Mouse (Mus musculus) kidney, postnatal 14 days (tissue): ENCODE measurements around the gene Gm5134.
"Not testable (repeated sequence)": the region's sequence is repeated elsewhere in the genome, so short reads cannot be mapped to it uniquely, and the experiment has no call there.

Source experiments
- DNase-seq: peaks from one replicate; pipeline ENCODE4 v3.0.0; 2022; ENCODE audit warnings: mixed read lengths

Gm5134 gene

DNA sequence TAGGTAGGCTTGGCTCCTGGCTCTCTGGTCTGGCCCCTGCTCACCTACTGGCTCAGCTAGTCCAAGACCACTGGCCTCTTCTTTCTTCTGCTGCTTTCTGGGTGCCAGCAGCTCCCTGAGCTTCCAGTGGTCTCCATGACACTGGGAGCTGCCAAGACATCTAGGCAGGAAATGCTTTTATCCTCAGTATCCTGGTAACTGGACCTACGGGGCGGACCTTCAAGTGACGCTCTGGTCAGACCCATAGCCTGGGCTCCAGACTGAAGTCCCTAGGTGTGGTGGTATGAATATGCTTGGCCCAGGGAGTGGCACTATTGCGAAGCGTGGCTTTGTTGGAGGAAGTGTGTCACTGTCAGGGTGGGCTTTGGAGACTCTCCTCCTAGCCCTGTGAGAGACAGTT is 13.8 kb upstream of the Gm5134 start, which contains the start of gene Gm867:
TSS of gene Gm867 (minus strand) at position 153 of the 400 bp plus-strand sequence.
- peak; percentile 35 for DNase-seq

DNA sequence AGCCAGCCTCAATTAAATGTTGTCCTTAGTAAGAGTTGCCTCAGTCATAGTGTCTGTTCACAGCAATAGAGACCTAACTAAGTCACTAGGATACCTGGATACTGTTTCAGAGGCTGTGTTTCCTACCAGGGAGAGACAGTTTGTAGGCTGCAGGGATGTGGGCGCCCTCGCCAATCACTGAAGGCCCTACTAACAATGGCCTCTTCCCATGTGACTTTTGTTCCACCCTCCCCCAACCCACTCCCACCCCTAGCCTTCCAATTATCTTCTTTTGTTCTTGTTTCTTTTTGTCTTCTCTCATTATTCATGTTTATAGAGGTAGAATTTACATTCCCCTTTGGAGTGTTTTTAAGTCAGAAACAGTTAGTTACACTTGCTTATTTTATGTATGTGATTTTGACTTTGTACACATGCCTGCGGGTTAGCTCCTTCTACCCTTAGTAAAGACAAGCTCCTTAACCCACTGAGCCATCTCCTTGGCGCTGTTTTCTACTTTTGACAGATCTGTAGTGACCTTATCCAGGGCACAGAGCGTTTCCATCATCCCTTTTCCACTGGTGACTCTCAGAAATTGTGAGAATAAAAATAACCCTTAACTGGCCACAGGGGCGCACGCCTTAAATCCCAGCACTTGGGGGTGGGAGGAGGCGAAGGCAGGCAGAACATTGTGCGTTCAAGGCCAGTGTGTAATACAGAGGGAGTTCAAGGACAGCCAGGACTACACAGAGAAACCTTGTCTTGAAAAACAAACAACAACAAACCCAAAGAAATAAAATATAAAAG is 13.1 kb upstream of the Gm5134 start:
- DNase-seq, result no peak

DNA sequence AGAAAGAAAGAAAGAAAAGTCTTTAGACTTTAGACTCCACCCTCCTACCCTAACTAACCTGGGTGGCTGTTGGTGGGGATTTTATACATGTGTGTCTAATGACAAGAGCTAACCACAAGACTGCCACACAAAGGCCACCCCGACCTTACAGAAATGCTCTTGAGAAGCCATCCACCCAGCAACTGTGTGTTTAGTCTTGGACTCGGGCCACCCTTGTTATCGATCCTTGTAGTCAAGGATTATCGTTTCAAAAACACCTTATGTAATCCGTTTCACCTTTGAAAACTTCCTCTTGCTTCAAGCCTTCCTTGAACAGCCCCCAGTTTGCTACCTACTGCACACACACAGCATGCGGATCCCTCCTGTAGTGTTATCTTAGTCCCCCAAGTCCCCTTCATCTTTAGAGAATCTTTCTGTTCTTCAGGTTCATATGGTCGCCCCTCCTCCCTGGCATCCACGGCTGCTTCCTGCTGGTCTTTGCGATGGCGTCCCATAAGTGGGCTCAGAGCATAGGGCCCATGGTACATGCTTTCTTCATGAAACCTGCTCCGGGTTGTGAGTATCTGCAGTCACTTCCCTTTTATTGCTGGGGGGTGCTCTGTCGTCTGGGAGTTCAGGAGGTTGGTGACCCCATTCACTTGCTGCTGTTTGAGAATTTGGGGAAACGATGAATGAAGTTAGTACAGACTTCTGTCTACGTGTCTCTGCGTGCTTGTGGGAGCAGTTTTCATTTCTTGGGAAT is 11.4 kb upstream of the Gm5134 start, which contains the start of gene Vpreb3:
TSS of gene Vpreb3 (plus strand) at position 322 of the 742 bp plus-strand sequence.
- no peak for DNase-seq

DNA sequence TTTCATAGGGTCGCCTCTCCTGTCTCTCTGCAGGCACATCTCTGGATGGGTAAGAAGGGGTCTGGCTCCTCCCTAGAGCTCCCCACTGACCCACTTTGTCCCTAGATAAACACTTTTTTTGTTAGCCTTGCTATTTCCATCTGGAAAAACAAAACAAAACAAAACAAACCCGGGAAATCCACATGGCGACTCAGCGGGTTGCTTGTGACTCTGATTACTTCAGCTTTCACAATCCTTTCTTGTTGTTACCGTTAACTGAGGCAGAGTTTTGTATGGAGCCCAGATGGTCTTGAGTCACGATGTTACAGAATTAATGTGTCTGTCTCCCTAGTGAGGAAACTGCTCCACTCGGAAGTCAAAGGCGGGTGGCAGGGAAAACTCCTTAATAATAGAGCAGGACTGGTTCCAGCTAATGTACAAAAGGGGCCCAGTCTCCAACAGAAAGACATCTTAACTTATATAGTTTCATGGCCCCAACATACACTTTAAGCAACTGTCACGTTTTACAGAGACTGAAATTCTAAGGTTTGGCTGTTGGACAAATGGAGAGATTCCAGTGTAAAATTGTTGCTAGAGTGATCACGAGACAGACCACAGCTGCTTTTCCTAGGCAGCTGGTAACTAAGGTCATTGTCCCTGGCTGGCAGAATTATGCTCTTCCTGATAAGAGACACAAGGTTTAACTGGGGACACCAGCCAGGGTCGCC is 10.1 kb upstream of the Gm5134 start:
- peak; percentile 62 for DNase-seq

DNA sequence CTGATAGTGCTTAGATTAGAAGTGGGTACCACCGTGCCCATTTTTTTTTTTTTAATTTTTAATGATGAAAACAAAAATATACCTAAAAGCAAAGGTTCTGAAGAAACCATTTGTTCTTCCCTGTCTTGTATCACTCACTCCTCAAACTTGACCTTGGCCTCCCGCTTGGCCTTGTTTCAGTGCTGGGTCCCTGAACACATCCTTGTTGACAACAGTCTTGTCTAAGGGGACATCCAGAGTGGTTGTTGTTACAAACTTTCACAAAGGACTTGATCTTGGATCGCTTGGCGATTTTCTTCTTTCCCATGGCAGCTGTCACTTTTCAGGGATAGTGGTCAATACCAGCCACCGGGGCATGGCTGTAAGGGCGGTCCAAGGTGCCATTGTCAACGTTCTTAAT is 9.1 kb upstream of the Gm5134 start:
- DNase-seq, result no peak

DNA sequence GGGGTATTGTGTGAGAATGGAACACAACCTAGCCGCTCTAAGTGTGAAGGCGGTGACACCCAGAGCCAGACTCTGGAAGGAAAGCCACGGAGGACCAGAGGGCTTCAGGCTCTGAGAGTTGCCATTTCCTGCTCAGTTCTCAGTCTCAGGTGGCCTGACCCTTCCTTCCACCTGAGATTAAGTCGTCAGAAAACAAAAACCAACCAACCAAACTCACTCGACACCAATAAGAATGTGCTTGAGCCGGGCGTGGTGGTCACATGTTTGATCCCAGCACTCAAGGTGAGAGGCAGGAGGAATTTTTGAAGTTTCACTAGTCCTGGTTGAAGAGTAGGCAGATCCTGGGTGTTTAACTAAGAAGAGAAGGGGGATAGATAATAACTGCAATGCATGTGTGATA is 8.4 kb upstream of the Gm5134 start:
- DNase-seq, result no peak

DNA sequence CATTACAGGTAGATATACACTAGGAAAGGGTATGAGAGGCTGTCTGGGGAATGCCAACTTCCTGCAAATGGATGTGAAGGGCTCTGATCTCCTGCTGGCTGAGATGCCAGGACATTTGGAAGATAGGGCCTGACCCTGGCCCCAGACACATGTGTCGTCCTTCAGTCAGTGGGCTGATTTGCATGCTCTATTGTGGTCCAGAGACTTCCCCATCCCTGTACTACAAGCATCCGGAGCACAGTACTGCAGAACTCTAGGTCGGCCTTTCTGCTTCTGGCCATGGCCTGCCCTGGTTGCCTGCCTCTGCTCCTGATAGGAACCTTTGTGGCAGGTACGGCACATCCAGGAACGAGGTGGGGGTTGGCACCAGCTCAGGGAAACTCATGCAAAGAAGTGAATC is 6.2 kb upstream of the Gm5134 start:
- DNase-seq, result no peak

DNA sequence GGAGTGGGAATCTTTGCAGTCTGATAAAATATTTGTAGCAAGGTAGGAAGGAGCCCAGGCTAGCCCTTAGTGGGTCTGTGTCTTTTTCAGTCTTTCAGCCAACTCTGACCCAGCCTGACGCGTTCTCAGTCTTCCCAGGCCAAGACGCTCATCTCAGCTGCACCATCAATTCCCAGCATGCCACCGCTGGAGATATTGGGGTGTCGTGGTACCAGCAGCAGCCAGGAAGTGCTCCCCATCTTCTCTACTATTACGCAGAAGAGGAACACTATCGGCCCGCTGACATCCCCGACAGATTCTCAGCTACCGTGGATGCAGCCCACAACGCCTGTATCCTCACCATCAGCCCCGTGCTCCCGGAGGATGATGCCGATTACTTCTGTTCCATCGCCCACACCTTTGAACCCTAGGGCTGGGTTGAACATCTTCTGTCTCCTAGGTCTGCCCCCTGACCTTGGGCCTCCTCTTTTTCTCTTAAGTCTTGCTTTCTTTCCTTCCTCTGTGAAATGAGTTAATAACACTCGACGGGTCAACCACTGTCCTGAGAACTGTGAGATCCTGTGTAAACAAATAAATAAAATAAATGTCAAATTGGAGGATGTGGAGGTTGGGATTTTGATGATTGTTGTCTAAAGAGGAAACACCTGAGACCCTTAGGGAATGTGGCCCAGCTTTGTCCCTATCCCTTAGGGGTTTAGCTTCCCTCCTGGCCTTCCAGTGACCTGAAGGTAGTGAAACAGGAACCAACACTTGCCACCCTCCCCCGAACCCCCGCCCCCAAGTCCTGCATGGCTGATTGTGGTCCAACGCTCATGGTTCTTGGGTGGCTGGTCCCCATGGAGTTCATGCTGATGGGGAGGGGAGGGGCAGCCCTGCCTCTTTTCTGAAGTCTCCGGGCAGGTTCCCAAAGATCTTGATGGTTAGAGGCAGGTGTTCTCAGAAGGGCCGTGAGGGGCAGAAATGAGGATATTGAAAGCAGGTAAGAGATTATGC is 5.0 kb upstream of the Gm5134 start:
- DNase-seq, result peak; percentile 33

DNA sequence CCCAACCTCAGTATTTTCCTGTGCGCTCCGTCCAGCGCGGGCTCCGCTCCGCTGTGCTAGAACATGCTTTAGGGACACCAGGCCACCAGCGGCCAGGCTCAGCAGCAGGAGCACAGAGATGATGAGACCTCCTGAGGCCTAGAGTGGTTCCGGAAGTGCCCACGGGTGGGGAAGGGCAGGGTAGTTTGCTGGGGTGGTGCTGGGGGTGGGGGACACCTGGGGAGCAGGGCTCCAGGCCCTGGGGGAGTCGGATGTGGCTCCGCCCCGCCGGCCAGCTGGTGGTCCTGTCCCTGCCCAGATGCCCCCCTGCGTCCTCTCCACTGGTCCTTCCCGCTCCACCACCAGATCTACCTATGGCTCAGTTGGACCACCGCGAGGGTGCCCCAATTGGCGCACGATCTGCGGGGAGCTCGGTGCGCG is 3.5 kb upstream of the Gm5134 start:
- peak; percentile 58 for DNase-seq

DNA sequence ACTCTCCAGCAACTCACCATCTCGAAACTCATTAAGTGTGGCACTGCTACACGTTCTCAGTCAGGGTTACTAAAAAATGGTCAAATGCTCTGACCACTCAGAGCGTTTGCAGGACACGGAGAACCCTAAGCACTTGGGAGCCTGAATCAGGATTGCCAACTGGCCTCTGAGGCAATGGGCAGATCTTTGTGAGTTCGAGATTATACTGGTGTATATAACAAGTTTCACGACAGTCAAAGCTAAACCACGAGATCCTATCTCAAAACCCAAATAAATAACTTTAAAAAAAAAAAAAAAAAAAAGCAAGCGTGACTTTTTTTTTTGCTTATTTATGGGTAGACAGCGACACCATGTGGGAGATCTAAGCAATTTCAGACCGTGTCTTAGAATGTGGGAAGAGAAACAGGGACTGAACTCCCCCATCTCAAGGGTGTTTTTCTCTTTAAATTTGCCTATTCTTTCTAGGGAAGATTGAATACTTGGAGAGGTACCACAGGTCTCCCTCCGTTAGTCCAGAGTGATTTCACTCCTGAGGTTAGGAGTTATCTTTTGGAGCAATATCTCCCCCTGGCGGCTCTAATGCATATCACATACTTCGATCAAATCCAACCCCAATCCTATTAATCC is 2.8 kb upstream of the Gm5134 start:
- peak; percentile 58 for DNase-seq

DNA sequence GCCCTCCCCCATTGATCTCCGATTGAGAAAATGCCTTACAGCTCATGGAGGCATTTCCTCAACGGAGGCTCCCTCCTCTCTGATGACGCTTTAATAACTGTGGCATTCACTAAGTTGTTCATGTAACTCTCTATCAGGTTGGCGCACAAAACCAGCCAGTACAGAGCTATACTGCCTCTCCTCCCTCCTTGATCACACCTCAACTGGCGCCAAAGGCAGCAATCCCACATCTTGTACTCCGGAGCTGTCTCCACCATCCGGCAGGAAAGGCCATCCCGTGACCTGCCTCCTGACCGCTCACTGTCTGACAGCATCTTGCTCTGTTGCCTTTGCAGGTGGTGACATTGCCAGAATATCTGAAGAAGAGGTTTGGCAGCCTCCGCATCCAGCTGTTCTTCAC is 19.5 kb downstream of the Gm5134 start:
- no peak for DNase-seq

DNA sequence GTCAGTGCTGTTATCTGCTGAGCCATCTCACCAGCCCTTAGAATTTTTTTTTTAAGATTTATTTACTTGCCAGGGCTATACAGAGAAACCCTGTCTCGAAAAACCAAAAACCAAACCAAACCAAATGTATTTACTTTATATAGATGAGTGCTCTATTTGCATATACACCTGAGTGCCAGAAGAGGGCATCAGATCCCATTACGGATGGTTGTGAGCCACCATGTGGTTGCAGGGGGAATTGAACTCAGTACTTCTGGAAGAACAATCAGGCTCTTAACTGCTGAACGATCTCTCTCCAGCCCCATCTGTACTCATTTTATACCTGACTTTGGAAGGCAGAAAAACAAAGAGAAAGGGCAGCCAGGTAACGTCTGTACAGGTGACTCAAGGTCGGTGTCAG is 20.9 kb downstream of the Gm5134 start:
- peak; percentile 8 for DNase-seq

DNA sequence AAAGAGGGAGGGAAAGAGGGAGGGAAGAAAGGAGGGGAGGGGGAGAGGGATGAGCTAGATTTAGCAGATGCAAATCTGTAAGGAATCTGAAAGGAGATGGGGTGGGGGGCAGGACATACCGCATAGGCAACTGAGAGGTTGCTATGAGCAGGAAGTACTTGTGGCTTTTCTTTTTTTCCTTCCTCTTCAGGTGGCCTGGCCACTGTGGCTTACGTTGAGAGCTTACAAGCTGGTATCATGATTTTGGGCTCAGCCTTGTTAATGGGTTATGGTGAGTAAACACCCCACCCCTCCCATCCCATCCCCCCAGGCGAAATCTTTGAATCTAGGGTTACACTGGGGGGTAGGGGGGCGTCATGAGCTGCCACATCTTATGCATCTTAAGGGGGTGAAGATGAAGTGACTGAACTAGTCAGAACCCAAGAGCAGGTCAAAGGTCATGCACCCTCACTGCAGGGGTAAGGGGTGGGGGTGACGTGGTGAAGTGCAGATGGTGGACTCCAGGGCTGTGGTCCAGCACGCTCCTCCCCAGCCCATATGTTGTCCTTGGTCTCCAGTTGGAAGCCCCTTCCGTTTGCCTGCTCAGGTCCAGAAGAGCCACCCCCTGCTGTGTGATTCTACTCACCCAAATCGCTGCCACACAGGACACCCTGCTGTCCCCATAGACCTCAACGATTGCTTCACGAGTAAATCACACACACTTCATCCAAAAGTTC is 24.0 kb downstream of the Gm5134 start:
- no peak for DNase-seq

DNA sequence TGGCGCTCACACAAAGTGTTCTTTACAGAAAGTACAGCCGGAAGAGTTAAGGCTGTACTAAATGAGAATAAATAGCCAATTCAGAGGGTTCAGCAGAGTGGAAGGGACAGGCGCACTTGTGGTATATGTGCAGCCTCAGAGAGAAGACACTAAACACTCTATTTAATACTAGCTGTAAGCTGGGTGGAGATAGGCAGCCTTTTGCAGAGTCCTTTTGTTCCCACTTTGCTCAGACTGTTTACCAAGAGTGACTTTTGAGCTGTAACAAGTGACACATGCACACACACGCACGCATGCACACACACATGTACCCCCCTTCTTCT is 24.5 kb downstream of the Gm5134 start:
- DNase-seq, result no peak

DNA sequence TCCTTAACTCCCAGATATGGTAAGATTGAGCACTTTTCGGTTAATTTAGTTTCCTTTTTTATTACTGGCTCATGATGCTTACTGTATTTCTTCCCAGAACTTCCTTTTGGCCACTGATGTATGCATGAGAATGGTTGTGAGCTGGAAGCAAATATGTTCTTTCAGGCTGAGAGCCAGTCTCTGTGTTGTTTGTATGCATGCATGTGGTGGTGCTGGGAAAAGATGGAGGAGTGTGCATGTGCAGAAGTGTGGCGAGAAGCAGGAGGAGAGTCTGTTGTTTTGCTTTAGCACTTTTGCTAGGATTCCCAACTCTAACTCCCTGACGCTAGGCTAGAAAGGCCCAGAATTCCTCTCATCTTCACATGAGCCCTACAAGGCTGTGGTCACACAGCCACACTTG is 25.1 kb downstream of the Gm5134 start:
- DNase-seq, result no peak

DNA sequence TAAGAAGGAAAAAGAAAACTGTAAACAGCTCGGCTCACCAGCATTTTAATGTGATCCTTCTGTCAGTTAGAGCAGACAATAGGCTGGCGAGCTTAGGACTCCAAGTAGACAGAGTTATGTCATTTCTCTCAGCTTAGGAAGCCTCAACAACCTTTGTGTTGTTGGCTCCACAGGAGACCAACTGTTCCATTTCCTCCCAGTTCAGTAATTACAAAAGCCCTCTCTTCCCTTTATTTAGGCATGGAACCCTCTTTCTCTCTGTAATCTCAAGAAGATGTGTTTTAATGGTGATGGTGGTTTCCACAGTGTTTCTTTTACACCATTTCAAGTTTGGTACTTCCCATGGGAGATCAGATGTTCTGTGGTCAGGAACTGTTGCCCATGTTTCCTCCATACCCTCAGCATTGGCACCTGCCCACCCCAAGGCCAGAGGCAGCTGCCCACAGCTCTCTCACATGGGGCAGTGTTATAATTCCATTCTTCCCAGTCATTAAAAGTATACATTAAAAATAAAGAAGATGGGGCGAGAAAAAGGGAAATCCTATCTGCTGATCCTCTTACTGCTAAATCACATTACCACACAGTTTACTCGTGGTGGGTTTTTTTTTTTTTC is 36.2 kb downstream of the Gm5134 start:
- DNase-seq, result no peak

DNA sequence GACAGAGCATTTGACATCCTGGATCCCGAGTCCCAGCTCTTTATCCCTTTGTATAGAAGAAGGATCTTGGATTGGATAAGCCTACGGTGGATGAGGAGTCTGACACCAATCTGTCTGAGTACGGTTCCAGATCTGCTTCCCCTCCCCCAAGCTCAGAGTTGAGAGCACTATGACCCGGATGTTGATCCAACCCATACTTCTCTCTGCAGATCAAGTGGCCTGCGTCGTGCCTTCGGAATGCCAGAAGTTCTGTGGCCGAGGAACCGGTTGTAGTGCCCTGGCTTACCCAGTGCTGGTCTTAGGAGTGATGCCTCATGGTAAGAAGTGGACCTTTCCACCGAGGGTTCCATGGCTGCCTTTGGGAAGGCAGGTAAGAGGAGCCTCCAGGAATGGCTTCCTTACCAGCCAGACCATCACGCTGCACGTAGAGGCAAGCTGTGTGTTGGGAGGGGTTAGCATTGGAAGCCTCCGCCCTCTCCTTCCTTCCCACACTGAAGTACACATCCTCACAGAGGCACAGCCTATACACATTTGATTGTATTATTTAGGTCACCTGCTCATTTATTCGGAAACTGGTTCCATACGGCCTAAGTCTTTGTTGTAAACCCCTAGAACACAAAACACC is 39.4 kb downstream of the Gm5134 start:
- DNase-seq, result no peak

DNA sequence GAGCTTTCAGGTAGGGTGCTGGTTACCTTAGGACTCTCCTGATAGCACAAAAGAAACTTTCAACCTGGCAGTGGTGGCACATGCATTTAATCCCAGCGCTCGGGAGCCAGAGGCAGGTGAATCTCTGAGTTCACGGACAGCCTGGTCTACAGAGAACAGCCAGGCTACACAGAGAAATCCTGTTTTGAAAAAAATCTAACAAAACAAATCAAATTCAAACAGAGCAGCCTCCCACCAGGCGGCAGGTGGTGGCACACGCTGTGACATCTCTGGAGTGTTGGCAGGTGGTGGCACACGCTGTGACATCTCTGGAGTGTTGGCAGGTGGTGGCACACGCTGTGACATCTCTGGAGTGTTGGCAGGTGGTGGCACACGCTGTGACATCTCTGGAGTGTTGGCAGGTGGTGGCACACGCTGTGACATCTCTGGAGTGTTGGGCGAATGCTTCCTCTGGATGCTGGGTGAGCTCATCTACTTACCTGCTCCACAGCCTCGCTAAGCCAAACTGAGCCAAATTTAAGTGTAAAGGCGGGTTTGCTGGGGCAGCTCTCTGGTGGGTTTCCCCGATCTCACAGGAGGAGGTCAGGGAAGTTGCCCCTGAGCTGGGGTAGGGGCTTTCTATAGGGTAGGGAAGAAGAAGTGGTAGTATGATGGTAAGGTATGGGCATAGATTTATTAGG is 40.4 kb downstream of the Gm5134 start:
- not testable (repeated sequence) for DNase-seq

DNA sequence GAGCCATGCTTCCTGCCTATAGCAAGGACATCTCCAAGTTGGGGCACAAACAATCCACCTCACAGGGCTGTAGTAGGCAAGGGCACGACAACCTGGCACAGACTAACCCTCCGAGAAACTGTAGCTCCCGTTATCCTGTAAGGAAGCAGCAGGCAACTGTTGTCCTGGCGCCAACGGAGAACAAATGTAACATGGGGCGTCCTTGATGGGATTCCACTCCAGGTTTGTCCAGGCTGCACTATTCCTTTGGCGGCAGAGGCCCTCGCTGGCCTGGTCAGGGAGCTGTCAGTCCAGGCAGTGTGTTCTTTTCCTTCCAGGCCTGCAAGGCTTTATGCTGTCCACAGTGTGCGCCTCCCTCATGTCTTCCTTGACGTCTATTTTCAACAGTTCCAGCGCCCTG is 41.1 kb downstream of the Gm5134 start:
- no peak for DNase-seq

DNA sequence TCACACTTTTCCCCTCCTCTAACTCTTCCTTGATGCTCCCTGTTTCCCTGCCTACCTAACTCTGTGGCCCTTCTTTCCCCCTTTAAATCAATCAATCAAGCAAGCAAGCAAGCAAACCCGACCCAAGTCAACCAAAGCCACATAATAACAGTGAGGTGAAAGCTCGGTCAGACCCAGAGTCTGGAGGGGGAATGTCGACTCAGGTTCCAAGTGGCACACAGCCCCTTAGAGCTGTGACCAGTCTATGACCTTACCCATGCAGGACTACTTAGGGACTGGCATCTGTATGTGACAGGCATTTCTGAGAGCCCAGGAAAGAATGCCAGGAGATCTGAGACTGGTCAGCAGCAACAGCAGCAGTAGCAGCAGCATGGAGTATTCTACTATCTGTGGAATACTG is 42.0 kb downstream of the Gm5134 start:
- no peak for DNase-seq
